Mouse (Mus musculus) gastrocnemius, adult 2 months (tissue): ENCODE measurements at regions not wholly inside any gene's neighbourhood (a gene's known extent, or its start where the extent isn't known, plus 50 kb on each side); places are given as distances from the start of the nearest gene placed in this dataset.
"Not testable (repeated sequence)": the region's sequence is repeated elsewhere in the genome, so short reads cannot be mapped to it uniquely, and the experiment has no call there.

Experiments
- DNase-seq: peaks from one replicate; pipeline ENCODE4 v3.0.0; 2022
- H3K27ac ChIP-seq: fragments of 200-600 bp; 2 replicates; pipeline ENCODE4 v1.8.1; 2022; ENCODE audit warnings: mild to moderate bottlenecking
- H3K4me3 ChIP-seq: fragments of 200-600 bp; 2 replicates; pipeline ENCODE4 v1.8.1; 2022; ENCODE audit warnings: mild to moderate bottlenecking, moderate library complexity
- CTCF ChIP-seq: fragments of 200-600 bp; IDR thresholded peaks from 2 replicates; pipeline ENCODE4 v1.8.1; 2022; ENCODE audit warnings: antibody characterized with exemption, mild to moderate bottlenecking, moderate library complexity
- intact Hi-C: fragments of 180-260 bp; cut with DNase I; formaldehyde crosslinking; loops from one replicate; pipeline ENCODE4 v1.15.1; 2025

DNA sequence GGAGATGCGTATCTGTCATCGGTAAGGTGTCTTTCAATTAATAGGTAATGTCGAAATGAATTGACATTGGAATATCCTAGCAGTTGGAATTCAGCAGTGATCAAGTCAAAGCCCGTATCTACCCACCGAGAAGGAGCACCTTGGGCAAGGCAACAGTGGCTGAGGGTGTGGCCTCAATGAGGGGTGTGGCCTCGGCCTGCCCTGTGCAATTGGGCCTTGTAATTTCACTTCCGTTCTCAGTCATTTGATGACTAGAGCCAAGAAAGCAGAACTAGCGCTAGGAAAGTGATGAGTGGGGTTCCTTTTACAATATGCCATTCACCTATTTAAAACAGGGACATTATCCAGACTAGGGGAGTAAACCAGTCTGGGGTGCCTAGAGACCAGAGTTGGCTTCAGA lies 77.6 kb downstream of the Elovl4 start:
- no peak for TF ChIP-seq CTCF
- H3K4me3 ChIP-seq: no peak overlapping the region

DNA sequence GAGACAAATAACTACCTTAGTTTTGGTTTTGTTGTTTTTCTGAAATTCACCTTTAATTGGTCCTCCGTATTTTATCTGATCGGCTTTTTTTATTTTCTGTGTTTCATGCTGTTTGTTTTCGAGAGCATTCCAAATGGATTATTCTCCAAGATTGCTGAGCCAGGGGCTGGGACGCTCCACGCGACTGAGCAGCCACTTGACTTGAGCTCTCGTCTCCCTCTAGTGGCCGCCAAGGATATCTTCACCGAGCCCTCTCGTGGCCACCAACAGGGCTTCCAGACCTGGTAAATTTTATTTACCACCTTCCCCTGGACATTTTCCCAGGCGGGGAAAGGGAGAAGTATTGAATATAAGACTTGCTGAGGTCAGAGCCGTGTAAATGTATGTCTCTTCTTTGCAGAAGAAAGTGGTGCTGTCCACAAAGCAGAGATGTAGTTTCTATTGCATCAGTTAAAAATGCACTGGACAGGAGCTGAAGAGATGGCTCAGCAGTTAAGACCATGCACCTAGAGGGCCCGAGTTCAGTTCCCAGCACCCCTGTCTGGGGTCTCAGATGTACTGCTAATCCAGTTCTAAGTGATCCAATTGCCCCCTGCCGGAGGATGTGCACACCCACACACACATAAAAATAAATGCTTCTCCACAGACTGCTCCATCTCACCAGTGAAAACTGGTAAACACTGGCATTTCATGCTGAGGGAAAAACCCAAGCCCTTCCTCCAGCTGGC lies 78.5 kb downstream of the Elovl4 start:
- H3K27ac ChIP-seq: no peak overlapping the region
- TF ChIP-seq CTCF: peak; percentile 89
- peak overlapping the region; percentile 54 for H3K4me3 ChIP-seq
- intact Hi-C loops: no loop called here
- DNase-seq: peak; percentile 71

More for the DNA sequence above, 77.6 kb downstream of the Elovl4 start:
- intact Hi-C loops: no loop called here
- DNase-seq: no peak
- no peak overlapping the region for H3K27ac ChIP-seq

DNA sequence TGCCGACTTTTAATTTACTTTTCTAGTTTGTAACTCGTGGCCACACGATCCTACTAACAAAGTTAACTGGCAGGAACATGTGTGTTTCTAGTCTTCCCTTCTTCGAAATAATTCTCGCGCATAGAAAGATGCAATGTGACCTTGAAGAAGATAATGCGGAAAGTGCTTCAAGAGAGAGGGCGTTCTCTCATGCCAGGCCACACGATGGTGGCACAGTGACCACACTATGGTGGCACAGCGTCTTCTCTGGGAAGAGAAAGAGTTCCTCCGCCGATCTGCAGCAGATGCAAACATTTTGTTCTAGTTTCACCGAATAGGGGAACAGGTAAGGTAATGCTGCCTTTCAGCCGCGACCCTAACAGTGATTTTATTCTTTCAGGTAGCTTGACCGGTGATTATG lies 79.1 kb downstream of the Elovl4 start:
- no peak for DNase-seq
- Histone ChIP-seq H3K4me3 (peak overlapping the region; percentile 54), H3K27ac (no peak overlapping the region)
- TF ChIP-seq CTCF: no peak
- intact Hi-C loops: no loop called here

DNA sequence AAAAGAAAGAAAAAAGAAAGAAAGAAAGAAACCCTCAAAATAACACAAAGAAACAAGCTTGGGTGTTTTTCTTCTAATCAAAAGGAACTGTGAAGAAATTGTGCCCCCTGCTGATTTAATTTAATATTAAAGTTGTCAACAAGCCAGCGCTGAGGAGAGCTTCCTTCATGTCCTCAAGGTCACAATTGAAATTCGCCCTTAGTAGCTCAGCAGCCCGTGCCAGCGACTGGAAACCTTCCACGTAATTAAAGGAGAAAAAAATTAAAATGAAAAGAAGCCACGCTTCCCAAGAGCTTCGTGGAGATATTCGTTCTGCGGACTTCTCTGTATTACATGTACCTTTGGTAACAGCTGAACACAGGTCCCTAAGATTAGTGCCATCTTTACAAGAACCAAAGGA lies 80.0 kb downstream of the Elovl4 start:
- TF ChIP-seq CTCF: no peak; the same call in 1 of the 2 replicates
- Histone ChIP-seq H3K4me3 (no peak overlapping the region), H3K27ac (no peak overlapping the region)
- intact Hi-C loops: no loop called here
- no peak for DNase-seq

DNA sequence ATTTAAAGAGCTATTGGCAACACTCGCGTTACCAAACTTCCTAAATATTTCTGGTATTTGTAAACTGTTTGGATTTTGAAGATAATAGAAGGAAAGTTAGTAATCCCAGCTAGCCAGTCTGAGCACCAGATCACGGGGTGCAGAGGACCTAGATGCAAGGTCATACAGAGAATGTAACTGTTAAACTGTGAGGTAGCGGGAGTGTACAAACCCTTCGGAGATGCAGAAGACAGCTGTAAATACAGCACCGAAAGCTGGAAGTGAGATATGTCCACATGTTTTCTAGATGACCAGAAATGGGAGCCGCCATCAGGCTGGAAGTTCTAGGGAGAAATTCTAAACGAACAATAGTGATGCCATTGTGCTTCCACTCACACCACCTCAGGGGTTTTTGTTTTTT lies 80.5 kb downstream of the Elovl4 start:
- TF ChIP-seq CTCF: no peak
- DNase-seq: no peak
- no peak overlapping the region for H3K27ac ChIP-seq
- no peak overlapping the region for H3K4me3 ChIP-seq
- intact Hi-C loops: no loop called here

DNA sequence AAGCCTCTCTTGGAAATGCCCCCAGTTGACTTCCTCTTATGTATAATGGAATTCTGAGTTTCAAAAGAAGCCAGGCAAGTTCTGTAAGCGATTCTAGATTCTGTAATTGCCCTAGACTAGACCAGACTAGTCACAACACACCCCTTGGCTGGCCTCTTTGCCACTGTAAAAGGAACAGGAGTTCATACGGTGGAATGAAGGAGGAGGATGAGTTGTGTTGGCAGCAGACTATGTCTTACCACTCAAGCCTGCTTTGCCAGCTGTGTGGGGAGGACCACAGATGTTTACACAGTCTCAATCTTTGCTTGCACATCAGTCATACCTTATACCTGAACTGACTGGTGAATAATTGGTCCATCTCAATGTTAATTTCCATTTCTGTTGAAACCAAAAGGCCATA lies 85.1 kb downstream of the Elovl4 start:
- TF ChIP-seq CTCF: no peak
- DNase-seq: no peak
- H3K27ac ChIP-seq: no peak overlapping the region
- intact Hi-C loops: no loop called here
- no peak overlapping the region for H3K4me3 ChIP-seq

DNA sequence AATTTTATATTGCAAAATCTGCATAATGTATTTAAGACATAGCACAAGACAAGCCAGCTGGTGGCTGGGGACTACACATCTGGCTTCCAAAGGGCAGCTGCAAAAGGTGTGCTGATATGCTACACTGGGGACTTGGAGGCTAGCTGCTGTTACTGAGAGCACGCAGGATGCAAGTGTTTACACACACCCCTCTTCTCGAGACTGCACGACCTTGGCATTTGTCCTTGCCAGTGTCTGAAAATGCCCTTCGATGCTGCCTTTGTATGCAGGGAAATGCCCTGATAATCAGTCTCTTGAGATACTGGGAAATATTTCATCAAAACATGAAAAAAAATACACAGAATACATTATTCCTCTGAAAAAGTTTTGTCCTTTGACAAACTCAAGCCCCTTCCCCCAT lies 86.3 kb downstream of the Elovl4 start:
- intact Hi-C loops: no loop called here

DNA sequence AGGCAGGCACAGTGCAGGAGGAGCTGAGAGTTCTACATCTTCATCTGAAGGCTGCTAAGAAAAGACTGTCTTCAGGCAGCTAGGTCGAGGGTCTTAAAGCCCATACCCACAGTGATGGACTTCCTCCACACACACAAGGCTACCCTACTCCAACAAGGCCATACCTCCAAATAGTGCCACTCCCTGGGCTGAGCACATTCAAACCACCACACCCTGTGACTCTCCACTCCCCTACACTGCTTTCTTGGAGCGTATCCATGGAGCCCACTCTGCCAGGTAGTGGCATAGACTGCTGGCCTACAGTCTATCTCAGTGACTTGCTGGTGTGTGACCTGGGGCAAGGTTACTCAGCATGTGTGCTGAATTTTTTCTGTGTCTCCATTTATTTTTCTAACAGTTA lies 88.0 kb downstream of the Elovl4 start:
- H3K4me3 ChIP-seq, H3K27ac ChIP-seq, intact Hi-C loops, DNase-seq: not testable (repeated sequence)

More for the DNA sequence above, 86.3 kb downstream of the Elovl4 start:
- TF ChIP-seq CTCF: no peak
- H3K4me3 ChIP-seq: no peak overlapping the region
- no peak overlapping the region for H3K27ac ChIP-seq
- DNase-seq: no peak

DNA sequence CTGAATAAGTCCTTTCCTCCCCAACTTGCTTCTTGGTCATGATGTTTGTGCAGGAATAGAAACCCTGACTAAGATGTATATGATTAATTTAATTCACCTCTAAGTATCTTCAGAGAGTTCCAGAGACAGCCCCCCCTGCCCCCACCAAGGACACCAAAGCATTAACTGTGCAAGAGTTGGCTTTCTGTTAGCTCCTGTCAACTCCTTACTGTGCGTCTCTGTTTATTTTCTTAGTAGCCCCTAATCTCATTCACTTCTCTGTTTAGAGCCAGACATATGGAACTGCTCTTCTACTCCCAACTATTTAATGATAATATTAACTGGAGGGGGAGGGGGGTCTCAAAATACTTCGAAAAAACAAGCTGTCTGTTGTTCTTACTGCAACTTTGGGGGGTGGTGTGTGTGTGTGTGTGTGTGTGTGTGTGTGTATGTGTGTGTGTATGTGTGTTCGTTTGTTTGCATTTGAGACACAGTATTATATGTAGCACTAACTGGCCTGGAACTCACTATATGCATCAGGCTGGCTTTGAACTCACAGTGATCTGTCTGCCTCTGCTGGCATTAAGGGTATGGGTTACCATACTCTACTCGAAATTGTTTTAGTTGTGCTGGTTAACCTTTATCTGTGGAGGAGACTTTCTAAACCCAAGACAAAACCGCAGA lies 89.8 kb downstream of the Elovl4 start:
- no peak for DNase-seq
- Histone ChIP-seq H3K27ac (no peak overlapping the region), H3K4me3 (no peak overlapping the region)
- intact Hi-C loops: no loop called here
- TF ChIP-seq CTCF: no peak

DNA sequence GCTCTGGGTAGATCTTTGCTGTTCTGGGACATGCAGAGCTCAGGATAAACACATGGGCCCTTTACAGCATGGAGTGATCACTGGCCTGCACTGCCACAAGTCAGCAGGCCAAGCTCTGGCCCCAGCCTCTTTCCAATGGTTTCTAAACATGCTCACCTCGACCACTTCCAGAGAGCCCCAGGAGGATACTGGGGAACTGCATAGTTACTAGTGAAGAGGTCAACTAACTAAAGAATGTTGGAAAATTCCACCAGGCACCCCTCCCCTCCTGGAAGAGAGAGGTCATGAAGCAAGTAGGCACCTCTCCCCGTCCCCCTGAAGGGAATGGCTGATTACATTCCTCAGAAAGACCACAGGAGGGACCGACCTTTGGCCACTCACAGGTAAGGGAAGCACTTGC lies 98.7 kb downstream of the Elovl4 start:
- Histone ChIP-seq H3K27ac (no peak overlapping the region), H3K4me3 (no peak overlapping the region)
- intact Hi-C loops: no loop called here
- DNase-seq: no peak
- no peak for TF ChIP-seq CTCF

DNA sequence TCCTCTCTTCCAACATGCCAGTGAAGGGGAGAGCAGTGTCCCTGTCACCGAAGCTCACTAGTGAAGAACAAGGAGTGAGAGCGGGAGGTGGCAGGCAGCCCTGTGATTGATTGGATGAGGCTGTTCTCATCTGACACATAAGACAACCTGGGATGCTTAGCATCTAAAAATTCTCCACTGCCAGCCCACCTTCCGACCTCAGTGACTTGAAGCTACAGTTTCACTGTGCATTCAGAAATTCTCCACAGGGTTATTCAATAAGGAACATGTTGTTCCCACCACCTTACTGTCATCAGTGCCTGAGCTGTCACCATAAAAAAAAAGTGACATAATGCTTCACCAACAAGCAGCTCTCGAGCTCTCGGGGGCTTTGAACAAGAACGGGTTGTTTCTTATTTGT lies 100.0 kb downstream of the Elovl4 start:
- intact Hi-C loops: no loop called here
- no peak overlapping the region for H3K4me3 ChIP-seq
- no peak overlapping the region for H3K27ac ChIP-seq
- no peak for DNase-seq
- no peak for TF ChIP-seq CTCF

DNA sequence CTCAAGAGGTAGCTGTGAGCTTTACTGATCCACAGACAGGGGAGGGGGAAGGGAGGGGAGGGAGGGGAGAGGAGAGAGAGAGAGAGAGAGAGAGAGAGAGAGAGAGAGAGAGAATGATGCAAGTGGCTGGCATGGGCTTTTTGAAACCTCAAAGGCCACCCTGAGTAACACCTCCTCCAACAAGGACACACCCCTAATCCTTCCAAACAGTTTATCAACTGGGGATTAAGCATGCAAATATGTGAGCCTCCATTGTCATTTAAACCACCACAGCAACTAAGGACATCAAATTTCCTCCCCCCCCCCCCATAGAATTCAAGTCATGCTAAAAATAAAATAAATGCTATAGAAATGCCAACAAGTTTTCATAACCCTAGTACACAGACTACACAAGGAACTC lies 101.9 kb downstream of the Elovl4 start:
- no peak for TF ChIP-seq CTCF
- intact Hi-C loops: no loop called here
- no peak overlapping the region for H3K27ac ChIP-seq
- no peak for DNase-seq
- no peak overlapping the region for H3K4me3 ChIP-seq

DNA sequence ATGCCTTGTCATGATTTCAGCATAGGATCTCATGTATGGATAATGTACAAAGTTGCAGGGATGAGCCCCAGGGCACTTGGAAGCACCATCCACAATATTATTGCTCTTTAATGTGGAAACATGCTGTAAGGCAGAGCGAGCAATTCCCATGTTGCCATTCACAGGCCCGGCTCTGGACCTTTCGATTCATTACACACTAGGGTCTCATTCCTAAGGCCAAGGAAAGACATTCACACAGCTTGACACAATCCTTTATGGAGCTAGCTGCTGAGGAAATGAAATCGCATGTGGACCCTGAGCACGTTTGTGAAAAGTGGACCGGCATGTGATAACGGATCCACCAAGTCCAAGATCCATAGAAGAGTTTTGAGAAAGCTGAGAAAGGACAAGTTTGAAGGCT lies 105.2 kb downstream of the Elovl4 start:
- no peak for DNase-seq
- intact Hi-C loops: no loop called here
- Histone ChIP-seq H3K4me3 (no peak overlapping the region), H3K27ac (no peak overlapping the region)
- no peak for TF ChIP-seq CTCF

DNA sequence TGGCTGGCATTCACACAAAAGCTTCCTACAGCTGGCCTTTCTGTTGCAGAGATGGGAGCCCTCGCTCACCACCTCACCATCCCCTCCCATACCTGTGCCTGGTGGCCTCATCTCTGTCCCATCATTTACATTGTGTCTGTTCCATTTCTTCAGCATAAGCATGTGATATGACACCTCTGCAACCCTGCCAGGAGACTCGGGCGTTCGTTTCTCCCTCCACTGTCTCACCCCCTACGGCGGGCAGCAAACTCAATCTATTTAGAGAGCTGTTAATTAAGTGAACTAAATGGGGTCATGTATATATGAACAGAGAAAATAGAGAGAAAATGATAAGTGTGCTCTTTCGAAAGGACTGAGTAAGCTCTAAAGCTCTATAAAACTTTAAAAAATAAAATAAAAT lies 106.0 kb downstream of the Elovl4 start:
- H3K4me3 ChIP-seq: no peak overlapping the region
- DNase-seq: no peak
- intact Hi-C loops: no loop called here
- TF ChIP-seq CTCF: no peak
- no peak overlapping the region for H3K27ac ChIP-seq
